Mouse (Mus musculus) myocyte (in vitro differentiated cells): ENCODE measurements around the gene Cgrrf1.

Experiments used
- CEBPB ChIP-seq: IDR thresholded peaks from 2 replicates; pipeline ENCODE4 v1.6.1; 2011; ENCODE audit warnings: mild to moderate bottlenecking, moderate library complexity; ENCODE audit not compliant: poor library complexity, insufficient read depth, severe bottlenecking
- E2F4 ChIP-seq: IDR thresholded peaks from one replicate; pipeline ENCODE4 v1.6.1; 2011; ENCODE audit warnings: mild to moderate bottlenecking, control low read depth, moderate library complexity; ENCODE audit not compliant: insufficient read depth
- MYOD1 ChIP-seq, 3 experiments: IDR thresholded peaks; one replicate each; pipeline ENCODE4 v1.6.1; 2011; ENCODE audit warnings: control low read depth in 2 of 3, low read depth in 2 of 3, mild to moderate bottlenecking in 2 of 3, moderate library complexity in 1 of 3; ENCODE audit not compliant: insufficient read length in 2 of 3, control insufficient read depth in 1 of 3
- MYOG ChIP-seq, 3 experiments: IDR thresholded peaks; one replicate each; pipeline ENCODE4 v1.6.1; 2011; ENCODE audit warnings: control low read depth in 2 of 3, low read depth in 2 of 3, mild to moderate bottlenecking in 2 of 3; ENCODE audit not compliant: insufficient read length in 2 of 3, control insufficient read depth in 1 of 3, insufficient read depth in 1 of 3
- POLR2A ChIP-seq: IDR thresholded peaks from one replicate; pipeline ENCODE4 v1.6.1; 2011; ENCODE audit warnings: low read depth, mild to moderate bottlenecking, control low read depth, moderate library complexity; ENCODE audit not compliant: insufficient read length

DNA sequence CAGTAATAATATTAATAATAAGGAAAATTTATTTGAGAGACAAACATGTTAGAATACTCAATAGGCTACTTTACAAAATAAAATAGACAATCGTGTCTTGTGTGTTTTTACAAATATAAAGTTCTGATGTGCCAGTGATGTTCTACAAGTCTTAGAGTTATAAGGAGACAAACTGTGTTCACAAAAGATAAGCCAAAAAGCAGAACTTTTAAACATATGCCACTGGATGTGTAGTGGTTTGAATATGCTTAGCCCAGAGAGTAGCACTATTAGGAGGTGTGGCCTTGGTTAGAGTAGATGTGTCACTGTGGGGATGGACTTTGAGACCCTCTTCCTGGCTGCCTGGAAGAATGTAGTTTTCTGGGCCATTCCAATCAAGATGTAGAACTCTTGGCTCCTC, 17.8 kb downstream of the Cgrrf1 start:
- TF ChIP-seq CEBPB (no peak), MYOG (IDR thresholded peaks at IDR 0.05; ENCODE audit: control insufficient read depth in 1 of 3, insufficient read depth in 1 of 3, insufficient read length in 2 of 3, low read depth in 2 of 3) (no peak), E2F4 (no peak), MYOD1 (IDR thresholded peaks at IDR 0.05; ENCODE audit: control insufficient read depth in 1 of 3, insufficient read length in 2 of 3, low read depth in 2 of 3) (no peak), POLR2A (no peak)
